Mouse (Mus musculus): ENCODE measurements around the gene Gm16181. TPM values are rescaled to one million over a fixed set of nuclear protein-coding genes. Genes with fewer than 3 reads are reported as not detected.

Gm16181 gene
- total RNA-seq (2023; ENCODE audit: inconsistent age) = not detected in 4 replicates

GRCm38 (mm10) chr17:35220156-35220952 is at the start of gene Gm16181:
Gm16181 (plus strand) TSS chr17:35220834.

GRCm38 (mm10) chr17:35175968-35176367 is 44.7 kb upstream of the Gm16181 start, which contains the start of gene Aif1:
Aif1 (minus strand) TSS chr17:35176068.

GRCm38 (mm10) chr17:35187959-35188610 is 32.5 kb upstream of the Gm16181 start, which contains the start of gene Lst1:
Lst1 (minus strand) TSS chr17:35188439.

GRCm38 (mm10) chr17:35193881-35194843 is 26.5 kb upstream of the Gm16181 start, which contains the start of gene Ltb:
Ltb (plus strand) TSS chr17:35194439.

GRCm38 (mm10) chr17:35201787-35202186 is 18.8 kb upstream of the Gm16181 start, which contains the start of gene Tnf:
Tnf (minus strand) TSS chr17:35202007.

GRCm38 (mm10) chr17:35204494-35205379 is 15.9 kb upstream of the Gm16181 start, which contains the start of gene Lta:
Lta (minus strand) TSS chr17:35205351.

GRCm38 (mm10) chr17:35233114-35233980 is 12.7 kb downstream of the Gm16181 start, which contains the start of gene Atp6v1g2:
Atp6v1g2 (plus strand) TSS chr17:35233660.

GRCm38 (mm10) chr17:35235614-35236389 is 15.2 kb downstream of the Gm16181 start, which contains the start of gene Nfkbil1:
Nfkbil1 (minus strand) TSS chr17:35235792.

GRCm38 (mm10) chr17:35241305-35242014 is 20.8 kb downstream of the Gm16181 start, which contains the start of gene Ddx39b:
Ddx39b (plus strand) TSS chr17:35241746.

GRCm38 (mm10) chr17:35262664-35263522 is 42.3 kb downstream of the Gm16181 start, which contains the start of gene H2-D1:
H2-D1 (plus strand) TSS chr17:35262730.

Other genes with a start within 250 kb of the Gm16181 start
- gene Hspa1a, start 248.7 kb upstream of the Gm16181 start, total RNA-seq (2023; ENCODE audit: inconsistent age) = 10.4 to 29.3 TPM (median 20.1 TPM) in 4 replicates
- 0.21 to 0.38 TPM in 2 of 4 replicates, not detected in the others for gene Hspa1l, start 248.1 kb upstream of the Gm16181 start, total RNA-seq (2023; ENCODE audit: inconsistent age)
- 30.0 to 37.2 TPM (median 32.0 TPM) in 4 replicates for gene Lsm2, start 239.0 kb upstream of the Gm16181 start, total RNA-seq (2023; ENCODE audit: inconsistent age)
- gene Vars, start 219.8 kb upstream of the Gm16181 start, total RNA-seq (2023; ENCODE audit: inconsistent age) = 269 to 300 TPM (median 290 TPM) in 4 replicates
- 0.16 to 0.54 TPM (median 0.25 TPM) in 4 replicates for gene Vwa7, start 204.3 kb upstream of the Gm16181 start, total RNA-seq (2023; ENCODE audit: inconsistent age)
- gene Sapcd1, start 192.8 kb upstream of the Gm16181 start, total RNA-seq (2023; ENCODE audit: inconsistent age) = 3.4 to 6.4 TPM (median 4.6 TPM) in 4 replicates
- 6.1 to 10.5 TPM (median 9.2 TPM) in 4 replicates for gene Msh5, start 174.1 kb upstream of the Gm16181 start, total RNA-seq (2023; ENCODE audit: inconsistent age)
- 196 to 218 TPM (median 210 TPM) in 4 replicates for gene Clic1, start 170.9 kb upstream of the Gm16181 start, total RNA-seq (2023; ENCODE audit: inconsistent age)
- 2.6 to 4.8 TPM (median 4.2 TPM) in 4 replicates for gene Ddah2, start 161.8 kb upstream of the Gm16181 start, total RNA-seq (2023; ENCODE audit: inconsistent age)
- not detected in 4 replicates for gene Ly6g6c, start 155.4 kb upstream of the Gm16181 start, total RNA-seq (2023; ENCODE audit: inconsistent age)
- gene Mpig6b, start 154.7 kb upstream of the Gm16181 start, total RNA-seq (2023; ENCODE audit: inconsistent age) = 0.45 TPM in 1 of 4 replicates, not detected in the others
- gene Ly6g6e, start 143.9 kb upstream of the Gm16181 start, total RNA-seq (2023; ENCODE audit: inconsistent age) = not detected in 4 replicates
- gene Ly6g6d, start 142.8 kb upstream of the Gm16181 start, total RNA-seq (2023; ENCODE audit: inconsistent age) = not detected in 4 replicates
- gene Ly6g6f, start 135.2 kb upstream of the Gm16181 start, total RNA-seq (2023; ENCODE audit: inconsistent age) = not detected in 4 replicates
- gene Abhd16a, start 131.6 kb upstream of the Gm16181 start, total RNA-seq (2023; ENCODE audit: inconsistent age) = 76.3 to 80.8 TPM (median 77.2 TPM) in 4 replicates
- not detected in 4 replicates for gene Ly6g5c, start 112.6 kb upstream of the Gm16181 start, total RNA-seq (2023; ENCODE audit: inconsistent age)
- 0.93 to 1.6 TPM (median 1.2 TPM) in 4 replicates for gene Ly6g5b, start 105.4 kb upstream of the Gm16181 start, total RNA-seq (2023; ENCODE audit: inconsistent age)
- gene Gpank1, start 99.4 kb upstream of the Gm16181 start, total RNA-seq (2023; ENCODE audit: inconsistent age) = 24.7 to 31.8 TPM (median 30.3 TPM) in 4 replicates
- gene Csnk2b, start 98.8 kb upstream of the Gm16181 start, total RNA-seq (2023; ENCODE audit: inconsistent age) = 121 to 143 TPM (median 135 TPM) in 4 replicates
- 10.6 to 19.4 TPM (median 13.7 TPM) in 4 replicates for gene D17H6S53E, start 94.5 kb upstream of the Gm16181 start, total RNA-seq (2023; ENCODE audit: inconsistent age)
- gene Apom, start 88.8 kb upstream of the Gm16181 start, total RNA-seq (2023; ENCODE audit: inconsistent age) = 0.51 to 2.8 TPM (median 0.69 TPM) in 3 of 4 replicates, not detected in the other
- gene Bag6, start 85.7 kb upstream of the Gm16181 start, total RNA-seq (2023; ENCODE audit: inconsistent age) = 446 to 480 TPM (median 464 TPM) in 4 replicates
- gene Prrc2a, start 55.9 kb upstream of the Gm16181 start, total RNA-seq (2023; ENCODE audit: inconsistent age) = 328 to 347 TPM (median 341 TPM) in 4 replicates
- gene Aif1, start 44.8 kb upstream of the Gm16181 start, total RNA-seq (2023; ENCODE audit: inconsistent age) = 4.4 to 9.9 TPM (median 8.0 TPM) in 4 replicates
- 38.1 to 43.3 TPM (median 40.2 TPM) in 4 replicates for gene Lst1, start 32.4 kb upstream of the Gm16181 start, total RNA-seq (2023; ENCODE audit: inconsistent age)
- gene Ltb, start 26.4 kb upstream of the Gm16181 start, total RNA-seq (2023; ENCODE audit: inconsistent age) = 564 to 668 TPM (median 599 TPM) in 4 replicates
- 9.9 to 12.7 TPM (median 11.2 TPM) in 4 replicates for gene Tnf, start 18.8 kb upstream of the Gm16181 start, total RNA-seq (2023; ENCODE audit: inconsistent age)
- 31.8 to 44.1 TPM (median 36.1 TPM) in 4 replicates for gene Lta, start 15.5 kb upstream of the Gm16181 start, total RNA-seq (2023; ENCODE audit: inconsistent age)
- gene Atp6v1g2, start 12.8 kb downstream of the Gm16181 start, total RNA-seq (2023; ENCODE audit: inconsistent age) = 1.6 to 2.5 TPM (median 2.1 TPM) in 4 replicates
- 13.3 to 15.9 TPM (median 13.7 TPM) in 4 replicates for gene Nfkbil1, start 15.0 kb downstream of the Gm16181 start, total RNA-seq (2023; ENCODE audit: inconsistent age)
- gene Ddx39b, start 20.9 kb downstream of the Gm16181 start, total RNA-seq (2023; ENCODE audit: inconsistent age) = 432 to 470 TPM (median 447 TPM) in 4 replicates
- gene H2-D1, start 41.9 kb downstream of the Gm16181 start, total RNA-seq (2023; ENCODE audit: inconsistent age) = 1,753 to 1,919 TPM (median 1,880 TPM) in 4 replicates
- 11.8 to 16.3 TPM (median 15.1 TPM) in 4 replicates for gene H2-Q1, start 99.6 kb downstream of the Gm16181 start, total RNA-seq (2023; ENCODE audit: inconsistent age)
- gene H2-Q2, start 121.4 kb downstream of the Gm16181 start, total RNA-seq (2023; ENCODE audit: inconsistent age) = 6.7 to 12.2 TPM (median 10.3 TPM) in 4 replicates
- gene H2-Q4, start 158.8 kb downstream of the Gm16181 start, total RNA-seq (2023; ENCODE audit: inconsistent age) = 342 to 364 TPM (median 361 TPM) in 4 replicates
- 271 to 340 TPM (median 322 TPM) in 4 replicates for gene H2-Q6, start 204.0 kb downstream of the Gm16181 start, total RNA-seq (2023; ENCODE audit: inconsistent age)
- 154 to 200 TPM (median 183 TPM) in 4 replicates for gene H2-Q7, start 218.3 kb downstream of the Gm16181 start, total RNA-seq (2023; ENCODE audit: inconsistent age)
- gene H2-Q10, start 249.3 kb downstream of the Gm16181 start, total RNA-seq (2023; ENCODE audit: inconsistent age) = 55.8 to 66.3 TPM (median 64.4 TPM) in 4 replicates